Mouse (Mus musculus): Measurements from ENCODE around the gene Nf2. TPM values are rescaled to one million over a fixed set of nuclear protein-coding genes. Genes with fewer than 3 reads are reported as not detected.

Gene Nf2
- total RNA-seq, 2 experiments from 2014 or later: 50.7 to 59.7 TPM

DNA sequence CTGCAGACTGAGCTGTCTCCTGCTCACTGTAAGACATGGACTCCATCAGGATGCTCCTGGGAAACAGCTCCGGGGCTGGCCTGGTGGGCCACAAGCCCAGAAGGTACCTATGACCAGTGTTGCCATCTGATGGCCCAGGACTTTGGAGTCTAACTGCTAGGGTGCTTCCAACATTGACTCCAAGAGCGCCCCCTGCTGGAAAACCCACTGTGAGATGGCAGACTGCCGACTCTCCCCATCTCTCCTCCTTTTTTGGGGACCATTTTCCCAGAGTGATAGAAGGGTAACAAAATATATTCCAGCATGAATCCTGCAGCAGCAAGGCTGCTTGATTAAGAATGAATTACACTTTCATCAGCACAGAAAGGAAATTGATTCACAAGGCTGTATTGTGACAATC, 76.4 kb downstream of the Nf2 start:
- peak; percentile 67 for TF ChIP-seq CTCF (IDR thresholded peaks at IDR 0.05)
- peak; percentile 65 for DNase-seq
- no peak overlapping the region for H3K27ac ChIP-seq
- intact Hi-C loops (cut with DNase I): loop anchor here (5.0 kb wide), 2 partner anchors 66 to 336 kb away; no protein-coding TSS in a partner anchor
- H3K4me3 ChIP-seq: no peak overlapping the region

DNA sequence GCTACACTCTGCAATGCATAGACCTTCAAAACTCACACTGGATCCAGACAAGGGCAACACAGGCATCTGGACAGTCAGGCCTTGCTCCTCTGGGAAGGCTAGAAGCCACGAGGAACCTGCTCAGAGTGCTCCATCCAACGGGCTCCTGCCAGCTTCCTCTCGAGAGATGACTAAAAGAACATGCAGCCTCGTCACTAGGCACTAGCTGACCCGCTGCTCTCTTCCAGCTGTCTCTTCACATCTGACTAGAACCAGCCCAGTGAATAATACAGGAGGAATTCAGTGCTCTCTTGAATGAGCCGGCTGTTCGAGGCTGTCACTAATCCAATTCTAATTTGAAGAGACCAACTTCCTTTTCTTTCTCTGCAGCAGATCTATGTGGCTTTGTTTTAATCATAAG, 77.6 kb downstream of the Nf2 start:
- no peak for DNase-seq
- intact Hi-C loops (cut with DNase I): loop anchor here (5.0 kb wide), 2 partner anchors 64 to 334 kb away; no protein-coding TSS in a partner anchor
- H3K27ac ChIP-seq: peak overlapping the region; percentile 12; the same call in 1 of the 2 replicates
- H3K4me3 ChIP-seq: no peak overlapping the region
- no peak for TF ChIP-seq CTCF (IDR thresholded peaks at IDR 0.05)

DNA sequence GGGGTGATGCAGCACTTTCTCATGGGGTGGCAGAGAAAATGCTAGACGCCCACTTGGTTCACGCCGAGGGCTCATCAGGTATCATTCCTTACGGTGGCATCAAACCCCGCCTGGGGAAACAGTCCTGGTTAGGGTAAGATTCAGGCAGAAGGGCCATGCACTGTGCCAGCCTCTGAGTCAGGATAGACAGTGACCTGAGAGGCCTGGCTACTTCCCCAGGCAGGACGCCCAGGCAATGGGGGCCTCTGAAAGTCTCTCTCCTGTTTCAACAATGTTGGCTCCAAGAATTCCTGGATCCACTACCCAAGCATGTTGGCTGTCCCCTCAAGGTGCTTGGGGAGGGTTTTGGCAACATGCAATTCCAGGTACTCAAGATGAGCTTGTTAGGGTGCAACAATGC, 79.5 kb downstream of the Nf2 start:
- Histone ChIP-seq H3K27ac (peak overlapping the region; percentile 35), H3K4me3 (no peak overlapping the region)
- intact Hi-C loops (cut with DNase I): loop anchor here (5.0 kb wide), 2 partner anchors 63 to 333 kb away; no protein-coding TSS in a partner anchor
- no peak for TF ChIP-seq CTCF (IDR thresholded peaks at IDR 0.05)
- DNase-seq: peak; percentile 75

DNA sequence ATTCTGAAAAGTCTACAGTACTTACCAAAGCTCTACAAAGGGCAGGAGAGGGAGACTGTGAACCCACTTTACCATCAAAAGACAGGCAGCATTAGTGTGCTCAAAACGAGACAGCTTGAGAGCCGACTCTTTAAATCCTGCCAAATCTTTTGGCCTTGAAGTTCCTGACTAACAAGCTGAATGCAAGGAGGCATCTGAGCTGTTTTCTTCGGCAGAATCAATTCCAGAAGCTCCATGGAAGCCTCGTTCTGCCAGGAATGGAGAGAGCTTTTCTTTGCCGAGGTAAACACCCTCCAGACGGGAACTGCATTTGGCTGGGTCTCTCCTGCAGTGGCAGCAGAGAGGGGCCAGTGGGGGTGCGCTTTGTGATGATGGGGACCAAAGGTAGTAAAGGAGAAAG, 80.0 kb downstream of the Nf2 start:
- Histone ChIP-seq H3K27ac (peak overlapping the region; percentile 35; the same call in 1 of the 2 replicates), H3K4me3 (no peak overlapping the region)
- DNase-seq: no peak
- intact Hi-C loops (cut with DNase I): no loop called here
- TF ChIP-seq CTCF (IDR thresholded peaks at IDR 0.05): no peak

DNA sequence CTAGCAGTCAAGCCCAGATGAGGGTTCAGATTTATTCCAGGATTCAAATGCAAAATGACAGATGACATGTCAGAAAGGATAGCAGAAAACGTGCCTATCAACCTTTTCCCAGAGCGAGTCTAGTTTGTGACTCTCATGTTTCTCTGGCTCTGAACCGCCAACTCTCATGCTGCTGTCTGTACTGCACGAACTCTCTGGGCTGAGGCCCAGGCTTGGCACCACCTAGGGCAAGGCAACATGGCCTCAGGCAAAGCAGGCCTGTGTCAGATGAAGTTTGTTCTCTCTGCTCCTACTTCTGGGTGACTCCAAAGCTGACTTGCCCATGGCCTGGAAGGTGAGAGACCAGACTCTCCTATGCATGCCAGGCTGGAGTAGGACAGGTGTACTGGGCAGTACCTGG, 80.9 kb downstream of the Nf2 start:
- peak; percentile 77 for DNase-seq
- Histone ChIP-seq H3K27ac (peak overlapping the region; percentile 31; the same call in 1 of the 2 replicates), H3K4me3 (no peak overlapping the region)
- intact Hi-C loops (cut with DNase I): no loop called here
- TF ChIP-seq CTCF (IDR thresholded peaks at IDR 0.05): no peak

DNA sequence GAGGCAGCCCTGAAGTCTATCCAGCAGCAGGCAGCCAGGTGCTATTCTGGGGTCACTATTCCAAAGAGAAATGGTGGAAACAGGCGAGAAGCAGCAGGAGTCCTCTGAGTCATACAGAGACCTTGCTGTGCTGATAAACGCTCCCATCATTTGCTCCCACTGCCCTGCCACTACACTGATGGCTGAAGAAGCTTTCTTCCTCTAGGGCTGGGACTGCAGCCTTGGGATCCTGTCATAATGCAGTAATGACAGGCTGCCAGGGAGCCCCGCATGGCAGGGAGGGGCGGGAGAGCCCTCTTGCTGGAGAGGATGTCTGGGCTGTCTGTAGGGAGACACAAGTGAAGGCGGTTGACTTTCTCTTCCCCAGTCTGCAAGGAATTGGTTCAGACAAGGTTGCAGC, 84.9 kb downstream of the Nf2 start:
- Histone ChIP-seq H3K4me3 (no peak overlapping the region), H3K27ac (no peak overlapping the region)
- intact Hi-C loops (cut with DNase I): no loop called here
- TF ChIP-seq CTCF (IDR thresholded peaks at IDR 0.05): no peak
- DNase-seq: no peak

DNA sequence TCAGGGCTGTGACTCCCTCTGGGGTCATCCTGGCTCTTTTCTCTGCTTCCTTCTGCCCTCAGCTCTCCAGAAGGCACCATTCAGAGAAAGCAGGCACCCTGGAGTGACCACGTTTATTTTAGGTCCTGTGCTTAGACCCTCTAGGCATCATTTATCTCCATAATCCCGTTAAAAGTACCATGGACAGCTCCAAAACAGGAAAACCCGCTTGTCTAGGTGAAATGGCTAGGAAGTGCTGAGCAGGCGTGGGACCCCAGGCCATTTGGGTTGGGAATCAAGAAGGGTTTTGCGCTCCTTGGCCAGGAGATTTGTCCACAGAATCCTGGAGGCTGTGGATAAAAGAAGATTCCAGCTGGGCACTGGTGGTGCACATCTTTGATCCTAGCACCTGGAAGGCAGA, 85.7 kb downstream of the Nf2 start:
- no peak overlapping the region for H3K4me3 ChIP-seq
- intact Hi-C loops (cut with DNase I): no loop called here
- no peak for TF ChIP-seq CTCF (IDR thresholded peaks at IDR 0.05)
- DNase-seq: no peak
- no peak overlapping the region for H3K27ac ChIP-seq

DNA sequence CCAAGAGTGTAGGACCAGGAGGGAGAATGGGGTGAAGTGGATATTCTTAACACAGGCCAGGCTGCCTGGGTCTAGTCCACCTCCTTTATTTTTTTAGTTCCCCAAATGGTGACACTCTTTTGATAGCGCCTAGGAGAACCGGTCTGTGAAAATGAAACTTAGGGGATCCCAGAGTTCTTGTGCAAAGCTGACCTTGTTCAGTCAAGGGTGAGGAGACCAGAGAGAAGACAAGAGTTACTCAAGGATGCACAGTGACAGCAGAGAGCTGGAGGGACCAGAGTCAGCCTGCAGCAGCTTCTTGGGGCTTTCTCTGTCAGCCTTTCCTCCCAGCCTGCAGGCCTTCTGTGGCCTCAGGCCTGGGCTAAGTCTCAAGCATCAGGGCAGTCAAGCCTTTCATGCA, 86.8 kb downstream of the Nf2 start:
- Histone ChIP-seq H3K4me3 (no peak overlapping the region), H3K27ac (no peak overlapping the region)
- TF ChIP-seq CTCF (IDR thresholded peaks at IDR 0.05): no peak
- intact Hi-C loops (cut with DNase I): no loop called here
- DNase-seq: no peak

DNA sequence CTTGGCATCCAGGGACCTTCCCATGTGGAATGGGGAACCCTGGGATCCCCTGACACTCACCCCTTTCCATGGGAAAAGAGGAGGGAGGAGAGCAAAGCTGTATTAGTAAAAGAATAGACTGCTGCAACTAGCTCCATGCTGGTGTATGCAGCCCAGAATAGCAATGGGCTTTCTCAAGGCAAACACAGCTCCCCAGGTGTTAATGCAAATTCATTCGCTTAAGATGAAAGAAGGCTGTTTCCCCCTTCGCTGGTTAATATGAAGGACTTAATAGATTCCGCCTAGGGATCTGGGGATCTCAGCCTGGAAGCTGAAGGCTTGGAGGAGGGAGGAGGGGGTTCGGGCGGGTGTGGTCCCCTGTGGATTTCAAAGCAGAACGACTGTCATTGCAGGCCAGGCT, 87.3 kb downstream of the Nf2 start:
- no peak for DNase-seq
- no peak overlapping the region for H3K27ac ChIP-seq
- intact Hi-C loops (cut with DNase I): no loop called here
- no peak for TF ChIP-seq CTCF (IDR thresholded peaks at IDR 0.05)
- H3K4me3 ChIP-seq: no peak overlapping the region

DNA sequence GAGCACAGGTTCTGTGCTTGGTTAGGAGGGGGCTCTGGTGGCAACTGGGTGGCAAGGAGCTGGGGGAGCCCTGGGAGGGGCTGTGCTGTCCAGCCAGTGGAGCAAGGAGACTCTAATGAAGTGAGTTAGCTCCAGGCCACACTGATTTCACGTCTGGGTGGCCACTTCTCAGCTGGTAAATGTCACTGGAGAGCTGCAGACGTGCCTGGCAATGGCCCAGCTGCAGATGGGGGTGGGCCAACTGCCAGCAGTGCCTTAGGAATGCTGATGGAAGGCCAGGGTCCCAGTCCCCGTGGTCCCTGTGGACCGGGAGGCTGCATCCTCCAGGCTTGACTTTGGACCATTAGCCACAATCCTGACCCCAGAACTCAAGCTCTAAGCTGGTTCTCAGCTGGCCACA, 88.9 kb downstream of the Nf2 start:
- Histone ChIP-seq H3K4me3 (no peak overlapping the region), H3K27ac (no peak overlapping the region)
- TF ChIP-seq CTCF (IDR thresholded peaks at IDR 0.05): no peak
- intact Hi-C loops (cut with DNase I): no loop called here
- no peak for DNase-seq

DNA sequence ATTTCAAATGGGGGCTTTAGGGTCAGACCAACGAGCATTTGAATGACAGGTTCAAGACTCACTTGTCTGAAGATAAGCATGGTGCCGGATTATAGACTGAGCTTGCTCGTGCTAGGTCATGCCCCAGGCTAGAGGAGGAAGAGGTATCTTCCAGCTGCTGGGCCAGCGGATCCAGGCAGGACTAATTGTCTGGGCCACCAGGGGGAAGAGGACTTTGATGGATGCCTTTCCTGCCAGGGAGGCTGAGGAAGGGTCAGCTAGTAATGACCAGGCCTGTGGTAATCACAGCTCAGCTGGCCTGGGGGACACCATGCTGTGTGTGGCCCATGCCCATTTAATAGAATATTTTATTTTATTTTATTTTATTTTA, 91.6 kb downstream of the Nf2 start:
- H3K27ac ChIP-seq: no peak overlapping the region
- TF ChIP-seq CTCF (IDR thresholded peaks at IDR 0.05): no peak
- intact Hi-C loops (cut with DNase I): no loop called here
- no peak overlapping the region for H3K4me3 ChIP-seq
- DNase-seq: no peak

DNA sequence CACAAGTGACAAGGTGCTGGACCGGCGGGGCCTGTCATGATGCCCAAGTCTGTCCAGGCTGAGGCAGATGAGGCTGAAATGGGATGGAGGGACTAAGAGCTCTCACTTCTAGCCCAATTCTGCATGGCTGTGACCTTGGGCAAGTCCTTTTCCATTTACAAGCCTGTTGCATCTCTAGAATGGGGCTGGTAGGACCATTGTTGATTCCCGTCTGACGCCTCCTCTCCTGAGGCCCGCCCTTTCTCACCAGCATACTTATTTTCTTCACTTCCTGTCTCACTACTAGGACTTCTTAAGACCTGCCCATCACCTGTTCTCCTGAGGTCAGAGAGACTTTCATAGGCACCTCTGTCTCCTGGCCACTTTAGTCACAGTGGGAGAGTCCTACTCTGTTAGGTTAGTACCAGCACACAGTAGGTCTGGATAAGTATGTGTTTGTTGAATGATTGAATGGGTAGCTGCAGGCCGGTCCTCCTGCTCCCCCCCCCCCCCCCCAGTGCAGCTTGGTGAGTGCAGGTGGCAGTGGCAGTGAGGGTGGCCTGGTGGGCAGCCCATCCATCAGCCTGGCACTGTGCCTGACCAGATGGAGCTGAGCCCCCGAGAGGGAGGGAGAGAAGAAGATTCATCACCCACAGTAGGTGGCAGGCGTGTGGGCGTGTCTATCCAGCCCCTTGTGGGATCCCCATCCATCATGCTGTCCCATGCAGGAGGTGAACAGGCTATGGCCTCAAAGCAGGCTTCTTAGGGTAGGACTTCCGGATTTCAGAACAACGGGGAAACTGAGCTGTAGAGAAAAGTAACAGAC, 92.2 kb downstream of the Nf2 start:
- Histone ChIP-seq H3K27ac (no peak overlapping the region), H3K4me3 (no peak overlapping the region)
- no peak for DNase-seq
- intact Hi-C loops (cut with DNase I): no loop called here
- TF ChIP-seq CTCF (IDR thresholded peaks at IDR 0.05): no peak

DNA sequence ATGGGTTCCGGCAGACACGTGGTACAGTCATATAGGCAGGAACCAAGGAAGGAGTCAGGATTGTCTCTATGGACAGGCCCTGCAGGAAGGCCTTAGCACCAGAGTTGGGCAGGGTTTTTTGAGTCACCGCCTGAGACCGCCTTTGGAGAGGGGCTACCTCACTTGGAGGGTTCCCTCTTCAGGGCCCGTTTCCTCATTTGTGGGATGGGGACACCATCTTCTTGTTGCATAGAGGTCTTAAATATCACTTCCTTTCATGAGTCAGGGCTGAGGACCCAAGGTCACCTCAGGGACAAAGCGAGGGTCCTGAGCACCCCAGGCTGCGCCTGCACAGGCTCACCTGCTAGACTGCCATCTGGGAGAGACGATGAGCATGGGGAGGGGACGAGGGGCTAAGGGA, 92.9 kb downstream of the Nf2 start:
- DNase-seq: no peak
- Histone ChIP-seq H3K4me3 (no peak overlapping the region), H3K27ac (no peak overlapping the region)
- intact Hi-C loops (cut with DNase I): no loop called here
- TF ChIP-seq CTCF (IDR thresholded peaks at IDR 0.05): no peak

DNA sequence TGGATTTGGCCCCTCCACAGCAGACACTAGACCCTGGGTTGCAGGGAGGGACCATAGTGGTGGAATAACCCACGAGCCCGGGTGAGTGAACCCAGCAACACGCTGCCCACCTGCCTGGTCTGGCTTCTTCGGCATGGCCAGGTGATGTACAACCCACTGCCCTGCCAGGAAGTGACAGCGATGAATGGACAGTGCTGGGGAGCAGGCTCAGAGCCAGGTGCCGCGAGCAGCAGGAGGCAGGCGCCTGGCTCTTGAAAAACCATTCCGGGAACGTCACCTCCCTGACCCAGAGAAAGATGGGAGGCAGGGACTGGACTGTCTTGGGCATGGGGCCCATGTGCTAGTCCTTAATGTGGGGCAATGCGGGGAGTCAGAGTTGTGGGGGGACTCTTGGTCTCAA, 94.5 kb downstream of the Nf2 start:
- no peak for TF ChIP-seq CTCF (IDR thresholded peaks at IDR 0.05)
- intact Hi-C loops (cut with DNase I): no loop called here
- no peak for DNase-seq
- Histone ChIP-seq H3K4me3 (no peak overlapping the region), H3K27ac (no peak overlapping the region)
